Mouse (Mus musculus) CD8-positive naive resting alpha-beta T cell, adult 57 days (primary cell): ENCODE measurements around the gene Tkt. TPM values are rescaled to one million over a fixed set of nuclear protein-coding genes. Genes with fewer than 3 reads are reported as not detected.

Source experiments
- total RNA-seq: library from RNA; stranded (reverse); gene quantifications from one replicate; pipeline ENCODE4 v1.2.4, GENCODE M21; 2023

Tkt gene
- total RNA-seq = 149 TPM

GRCm38 (mm10) chr14:30548131-30548720 is at the start of gene Tkt:
TSS of gene Tkt (plus strand) at chr14:30548359.

Other genes with a start within 250 kb of the Tkt start
- gene Dcp1a, start 68.8 kb upstream of the Tkt start, total RNA-seq = 54.6 TPM
- gene Cacna1d, start 56.9 kb upstream of the Tkt start, total RNA-seq = 0.80 TPM
- gene Prkcd, start 77.9 kb downstream of the Tkt start, total RNA-seq = 132 TPM
- 18.2 TPM for gene Rft1, start 106.0 kb downstream of the Tkt start, total RNA-seq
- 13.0 TPM for gene Sfmbt1, start 166.5 kb downstream of the Tkt start, total RNA-seq